Mouse (Mus musculus) embryonic facial prominence, embryonic 11.5 days (tissue): ENCODE measurements around the gene Oosp1. TPM values are rescaled to one million over a fixed set of nuclear protein-coding genes. Genes with fewer than 3 reads are reported as not detected.

ENCODE experiments used
- ATAC-seq: fragments of 200-750 bp; cut with Nextera tagmentation; replicated peaks from 2 replicates; pipeline ENCODE4 v1.8.0; 2017; ENCODE audit warnings: low read depth; ENCODE audit not compliant: insufficient number of reproducible peaks, low FRiP score, low TSS enrichment
- DNase-seq: peaks from one replicate; pipeline ENCODE4 v3.0.0-alpha.2; 2015; ENCODE audit warnings: low spot score
- H3K27ac ChIP-seq: fragments of 300-500 bp; sonication (generic); replicated peaks from 2 replicates; pipeline ENCODE4 v1.5.1; 2014; ENCODE audit warnings: mild to moderate bottlenecking, low read depth, low read length, control low read depth
- H3K27me3 ChIP-seq: fragments of 300-500 bp; sonication (generic); 2 replicates; pipeline ENCODE4 v1.6.1; 2014; ENCODE audit warnings: mild to moderate bottlenecking, low read length, moderate library complexity, mixed read lengths; ENCODE audit not compliant: control insufficient read depth, insufficient read depth
- H3K36me3 ChIP-seq: fragments of 300-500 bp; sonication (generic); replicated peaks from 2 replicates; pipeline ENCODE4 v1.6.1; 2014; ENCODE audit warnings: low read depth, mild to moderate bottlenecking, low read length, moderate library complexity, mixed read lengths; ENCODE audit not compliant: control insufficient read depth, insufficient read depth
- H3K4me1 ChIP-seq: fragments of 300-500 bp; sonication (generic); 2 replicates; pipeline ENCODE4 v1.6.1; 2014; ENCODE audit warnings: low read length, mixed read lengths; ENCODE audit not compliant: control insufficient read depth, insufficient read depth
- H3K4me2 ChIP-seq: fragments of 300-500 bp; sonication (generic); 2 replicates; pipeline ENCODE4 v1.6.1; 2014; ENCODE audit warnings: low read depth, mild to moderate bottlenecking, control low read depth, low read length, moderate library complexity
- H3K4me3 ChIP-seq: fragments of 300-500 bp; sonication (generic); 2 replicates; pipeline ENCODE4 v1.5.1; 2014; ENCODE audit warnings: low read depth, low read length, control low read depth
- H3K9ac ChIP-seq: fragments of 300-500 bp; sonication (generic); replicated peaks from 2 replicates; pipeline ENCODE4 v1.6.1; 2014; ENCODE audit warnings: mild to moderate bottlenecking, control low read depth, low read length
- H3K9me3 ChIP-seq: fragments of 300-500 bp; sonication (generic); replicated peaks from 2 replicates; pipeline ENCODE4 v1.6.1; 2016; ENCODE audit warnings: mild to moderate bottlenecking, low read length, inconsistent platforms, mixed read lengths; ENCODE audit not compliant: control insufficient read depth
- WGBS: fragments of 180-500 bp; shearing (Covaris S2); extraction: QIAGEN DNeasy Blood & Tissue Kit; methylation state at CpG from one replicate; pipeline ENCODE4 v1.1.7; 2014; 5-methylcytosine and 5-hydroxymethylcytosine counted together
- polyA plus RNA-seq: library from polyadenylated mRNA; unstranded; fragments of >200 nt; fragmentation: Nextera tagmentation; extraction: Ambion mirVana; gene quantifications from 2 replicates; pipeline ENCODE4 v1.2.1, GENCODE M21; 2014

The Oosp1 gene
- polyA plus RNA-seq, 1 experiment from 2014 or later, result not detected

DNA sequence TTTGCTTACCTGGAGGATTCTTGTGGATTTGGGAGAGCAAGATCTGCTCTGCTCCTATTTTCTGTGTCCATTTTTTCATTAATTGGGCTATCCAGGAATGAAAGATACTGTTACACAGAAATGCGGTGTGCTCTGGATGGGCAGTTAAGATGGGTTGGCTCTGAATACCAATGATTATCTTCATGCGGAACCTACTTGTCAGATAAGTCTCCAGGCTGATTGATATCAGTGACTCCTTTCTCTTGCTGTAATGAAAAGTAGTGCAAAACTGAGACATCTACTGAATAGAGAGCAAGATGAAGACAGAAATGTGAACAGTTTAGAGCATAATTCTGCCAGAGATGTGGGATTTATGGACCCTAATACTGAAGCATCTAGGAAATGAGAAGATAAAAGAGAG, 67.4 kb downstream of the Oosp1 start, which contains the start of gene Ms4a2:
Gene Ms4a2 (minus strand): TSS at position 169 of the 400 bp plus-strand sequence.
- H3K27ac ChIP-seq, result no peak within 1 kb of the TSS
- H3K4me1 ChIP-seq, result no peaks in the 10 kb centered on the region
- no peak within 1 kb of the TSS for H3K4me2 ChIP-seq
- no peak within 1 kb of the TSS for H3K9ac ChIP-seq
- H3K36me3 ChIP-seq, result no peaks in the 10 kb centered on the region
- ATAC-seq (no peak), DNase-seq (no peak)
- 88% methylated on average over 2 of the region's 2 CpGs for WGBS
- H3K4me3 ChIP-seq, result no peak within 1 kb of the TSS
- H3K27me3 ChIP-seq, result no peaks in the 10 kb centered on the region
- H3K9me3 ChIP-seq, result no peaks in the 10 kb centered on the region

- Histone ChIP-seq H3K36me3 (no peaks in the 10 kb centered on the region), H3K4me2 (no peak overlapping the region), H3K4me1 (no peaks in the 10 kb centered on the region), H3K27me3 (no peaks in the 10 kb centered on the region), H3K9me3 (no peaks in the 10 kb centered on the region), H3K27ac (no peak overlapping the region), H3K9ac (no peak overlapping the region), H3K4me3 (no peak overlapping the region)
- ATAC-seq (no peak), DNase-seq (no peak)
Observed at GRCm38 (mm10) chr19:11617983-11618382, 73.0 kb downstream of the Oosp1 start.

Other genes with a start within 250 kb of the Oosp1 start
- not detected in 2 replicates for gene Ms4a4b, start 247.6 kb downstream of the Oosp1 start, polyA plus RNA-seq
- 1.1 and 1.5 TPM in 2 replicates for gene Ms4a6c, start 221.8 kb downstream of the Oosp1 start, polyA plus RNA-seq
- gene Gm8369, start 205.2 kb downstream of the Oosp1 start, polyA plus RNA-seq, result not detected in 2 replicates
- 2.4 and 2.7 TPM in 2 replicates for gene Ms4a6b, start 174.6 kb downstream of the Oosp1 start, polyA plus RNA-seq
- gene Ms4a4d, start 154.3 kb downstream of the Oosp1 start, polyA plus RNA-seq, result 0.49 and 0.91 TPM in 2 replicates
- gene Ms4a6d, start 86.3 kb downstream of the Oosp1 start, polyA plus RNA-seq, result 2.5 and 2.7 TPM in 2 replicates
- 0.17 and 0.22 TPM in 2 replicates for gene Ms4a2, start 67.4 kb downstream of the Oosp1 start, polyA plus RNA-seq
- 0.36 and 0.52 TPM in 2 replicates for gene Ms4a3, start 50.3 kb downstream of the Oosp1 start, polyA plus RNA-seq
- gene Oosp2, start 30.6 kb downstream of the Oosp1 start, polyA plus RNA-seq, result not detected in 2 replicates
- gene Oosp3, start 5.9 kb upstream of the Oosp1 start, polyA plus RNA-seq, result not detected in 2 replicates
- not detected in 2 replicates for gene Gif, start 56.4 kb upstream of the Oosp1 start, polyA plus RNA-seq
- gene Mrpl16, start 79.2 kb upstream of the Oosp1 start, polyA plus RNA-seq, result 53.7 and 60.8 TPM in 2 replicates
- gene Stx3, start 128.3 kb upstream of the Oosp1 start, polyA plus RNA-seq, result 10.8 and 13.0 TPM in 2 replicates
- not detected in 2 replicates for gene Olfr1417, start 148.1 kb upstream of the Oosp1 start, polyA plus RNA-seq
- not detected in 2 replicates for gene Olfr1418, start 169.9 kb upstream of the Oosp1 start, polyA plus RNA-seq
- not detected in 2 replicates for gene Olfr1419, start 184.0 kb upstream of the Oosp1 start, polyA plus RNA-seq
- gene Olfr1420, start 195.4 kb upstream of the Oosp1 start, polyA plus RNA-seq, result 0.07 TPM in 1 of 2 replicates, not detected in the other
- 25.9 and 27.9 TPM in 2 replicates for gene Patl1, start 221.2 kb upstream of the Oosp1 start, polyA plus RNA-seq